Mouse (Mus musculus) G1E (cell line): ENCODE measurements around the gene Fdx1l.

Experiments
- CTCF ChIP-seq: IDR thresholded peaks from 2 replicates; pipeline ENCODE4 v1.5.1; 2012; ENCODE audit warnings: low read depth, low read length, inconsistent platforms, mixed read lengths
- GATA1 ChIP-seq: IDR thresholded peaks from 2 replicates; pipeline ENCODE4 v1.6.1; 2012; ENCODE audit warnings: borderline replicate concordance, low read length, inconsistent platforms, mixed read lengths

DNA sequence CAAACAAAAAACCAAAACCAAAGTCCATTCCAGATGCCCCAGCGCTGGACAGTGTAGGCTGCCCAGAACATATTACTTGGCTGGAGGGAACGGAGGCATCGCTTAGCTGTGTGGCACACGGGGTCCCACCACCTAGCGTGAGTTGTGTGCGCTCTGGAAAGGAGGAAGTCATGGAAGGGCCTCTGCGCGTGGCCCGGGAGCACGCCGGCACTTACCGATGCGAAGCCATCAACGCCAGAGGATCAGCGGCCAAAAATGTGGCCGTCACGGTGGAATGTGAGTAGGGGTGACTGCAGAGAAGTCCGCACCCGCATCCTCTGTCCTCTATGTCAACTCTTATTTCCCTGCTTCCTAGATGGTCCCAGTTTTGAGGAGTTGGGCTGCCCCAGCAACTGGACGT, 37.3 kb downstream of the Fdx1l start:
- TF ChIP-seq CTCF (no peak), GATA1 (no peak)
